Mouse (Mus musculus) CH12.LX (cell line): ENCODE data around the gene Apeh. TPM values are rescaled to one million over a fixed set of nuclear protein-coding genes. Genes with fewer than 3 reads are reported as not detected.

Source experiments
- DNase-seq: peaks from one replicate; pipeline ENCODE4 v3.0.0-alpha.2; 2013; ENCODE audit errors: extremely low read depth
- H3K27ac ChIP-seq: 2 replicates; pipeline ENCODE4 v1.5.1; 2012; ENCODE audit warnings: low read depth, mild to moderate bottlenecking, control low read depth, moderate library complexity; ENCODE audit not compliant: insufficient read depth
- H3K27me3 ChIP-seq: replicated peaks from 2 replicates; pipeline ENCODE3; 2012; ENCODE audit warnings: inconsistent platforms
- H3K36me3 ChIP-seq, 2 experiments: replicated peaks in 1 of 2; 2 replicates each; pipeline versions ENCODE3 to v1.6.1; 2012; ENCODE audit warnings: inconsistent platforms in 1 of 2, low read length in 1 of 2, mild to moderate bottlenecking in 1 of 2, mixed read lengths in 1 of 2, moderate library complexity in 1 of 2; ENCODE audit not compliant: control insufficient read depth in 1 of 2, insufficient read depth in 1 of 2
- H3K4me1 ChIP-seq, 2 experiments: 2 replicates each; pipeline ENCODE4 v1.6.1; 2012; ENCODE audit warnings: inconsistent platforms in 1 of 2, moderate library complexity in 1 of 2; ENCODE audit not compliant: insufficient read depth in 2 of 2, control insufficient read depth in 1 of 2
- H3K4me2 ChIP-seq: 2 replicates; pipeline ENCODE4 v1.6.1; 2012; ENCODE audit warnings: low read depth, mild to moderate bottlenecking, control low read depth; ENCODE audit not compliant: poor library complexity, insufficient read depth, severe bottlenecking
- H3K4me3 ChIP-seq, 3 experiments: fragments of 150-350 bp in 1 of 3; sonication (generic) in 1 of 3; replicated peaks in 1 of 3; 2 replicates each; pipeline versions ENCODE3 to v1.5.1; 2011 to 2012; ENCODE audit warnings: low read depth in 2 of 3, low read length in 2 of 3, mild to moderate bottlenecking in 2 of 3, moderate library complexity in 2 of 3, control low read depth in 1 of 3, improper control_type of control experiment in 1 of 3, inconsistent platforms in 1 of 3, mixed read lengths in 1 of 3; ENCODE audit not compliant: poor library complexity in 1 of 3
- H3K79me2 ChIP-seq: replicated peaks from 2 replicates; pipeline ENCODE4 v1.6.1; 2012; ENCODE audit warnings: mild to moderate bottlenecking, moderate library complexity; ENCODE audit not compliant: control insufficient read depth, poor library complexity, insufficient read depth, severe bottlenecking; ENCODE audit errors: extremely low read depth
- H3K9ac ChIP-seq: 2 replicates; pipeline ENCODE4 v1.6.1; 2012; ENCODE audit warnings: low read depth, mild to moderate bottlenecking, control low read depth, moderate library complexity; ENCODE audit not compliant: insufficient read depth
- H3K9me3 ChIP-seq: replicated peaks from 2 replicates; pipeline ENCODE3; 2012; ENCODE audit warnings: low read length, inconsistent platforms, mixed read lengths
- BHLHE40 ChIP-seq: IDR thresholded peaks from 2 replicates; pipeline ENCODE4 v1.6.1; 2011; ENCODE audit warnings: mild to moderate bottlenecking, low read depth, low read length, improper control_type of control experiment
- CHD1 ChIP-seq: IDR thresholded peaks from 2 replicates; pipeline ENCODE4 v1.6.1; 2012; ENCODE audit warnings: low read depth, low read length, improper control_type of control experiment, inconsistent platforms
- CHD2 ChIP-seq: IDR thresholded peaks from 2 replicates; pipeline ENCODE4 v1.6.1; 2011; ENCODE audit warnings: low read length, improper control_type of control experiment
- CTCF ChIP-seq, 2 experiments: IDR thresholded peaks in 1 of 2; conservative IDR thresholded peaks in 1 of 2; 2 replicates each; pipeline ENCODE4 v1.5.1; 2011 to 2012; ENCODE audit warnings: low read depth in 2 of 2, low read length in 2 of 2, improper control_type of control experiment in 1 of 2, inconsistent platforms in 1 of 2, mild to moderate bottlenecking in 1 of 2, moderate library complexity in 1 of 2
- E2F4 ChIP-seq: IDR thresholded peaks from 2 replicates; pipeline ENCODE4 v1.6.1; 2011; ENCODE audit warnings: low read depth, low read length, improper control_type of control experiment; ENCODE audit not compliant: insufficient replicate concordance
- ELF1 ChIP-seq: IDR thresholded peaks from 2 replicates; pipeline ENCODE4 v1.6.1; 2014; ENCODE audit warnings: low read depth, mild to moderate bottlenecking, inconsistent platforms, low read length, improper control_type of control experiment
- EP300 ChIP-seq: IDR thresholded peaks from 2 replicates; pipeline ENCODE4 v1.6.1; 2011; ENCODE audit warnings: low read length, improper control_type of control experiment
- ETS1 ChIP-seq: conservative IDR thresholded peaks from 2 replicates; pipeline ENCODE4 v1.6.1; 2012; ENCODE audit warnings: low read depth, mild to moderate bottlenecking, inconsistent platforms, low read length, improper control_type of control experiment, moderate library complexity
- GABPA ChIP-seq: IDR thresholded peaks from 2 replicates; pipeline ENCODE4 v1.6.1; 2012; ENCODE audit warnings: low read depth, low read length, improper control_type of control experiment, inconsistent platforms; ENCODE audit not compliant: insufficient replicate concordance
- HCFC1 ChIP-seq: IDR thresholded peaks from 2 replicates; pipeline ENCODE4 v1.6.1; 2012; ENCODE audit warnings: low read depth, mild to moderate bottlenecking, inconsistent platforms, low read length, improper control_type of control experiment
- IRF4 ChIP-seq: IDR thresholded peaks from 2 replicates; pipeline ENCODE4 v1.6.1; 2014; ENCODE audit warnings: low read depth, mild to moderate bottlenecking, inconsistent platforms, low read length, improper control_type of control experiment
- JUN ChIP-seq: IDR thresholded peaks from 2 replicates; pipeline ENCODE4 v1.6.1; 2011; ENCODE audit warnings: low read depth, mild to moderate bottlenecking, low read length, improper control_type of control experiment, moderate library complexity; ENCODE audit not compliant: insufficient read depth
- JUND ChIP-seq: conservative IDR thresholded peaks from 2 replicates; pipeline ENCODE4 v1.6.1; 2011; ENCODE audit warnings: low read depth, low read length, improper control_type of control experiment
- KAT2A ChIP-seq: IDR thresholded peaks from 2 replicates; pipeline ENCODE4 v1.6.1; 2012; ENCODE audit warnings: low read length, improper control_type of control experiment, inconsistent platforms; ENCODE audit not compliant: insufficient replicate concordance
- MAFK ChIP-seq: IDR thresholded peaks from 2 replicates; pipeline ENCODE4 v1.6.1; 2011; ENCODE audit warnings: low read length, improper control_type of control experiment; ENCODE audit not compliant: insufficient replicate concordance
- MAX ChIP-seq: IDR thresholded peaks from 2 replicates; pipeline ENCODE4 v1.6.1; 2011; ENCODE audit warnings: low read length, improper control_type of control experiment
- MAZ ChIP-seq: IDR thresholded peaks from 2 replicates; pipeline ENCODE4 v1.6.1; 2012; ENCODE audit warnings: low read depth, mild to moderate bottlenecking, inconsistent platforms, low read length, improper control_type of control experiment, moderate library complexity
- MEF2A ChIP-seq: IDR thresholded peaks from 2 replicates; pipeline ENCODE4 v1.6.1; 2014; ENCODE audit warnings: low read depth, mild to moderate bottlenecking, inconsistent platforms, low read length, improper control_type of control experiment, borderline replicate concordance
- MXI1 ChIP-seq: IDR thresholded peaks from 2 replicates; pipeline ENCODE4 v1.6.1; 2011; ENCODE audit warnings: mild to moderate bottlenecking, low read depth, low read length, improper control_type of control experiment
- MYC ChIP-seq: IDR thresholded peaks from 2 replicates; pipeline ENCODE4 v1.6.1; 2011; ENCODE audit warnings: low read depth, mild to moderate bottlenecking, improper control_type of control experiment, low read length
- NELFE ChIP-seq: IDR thresholded peaks from 2 replicates; pipeline ENCODE4 v1.6.1; 2011; ENCODE audit warnings: low read depth, low read length, improper control_type of control experiment
- NRF1 ChIP-seq: IDR thresholded peaks from 2 replicates; pipeline ENCODE4 v1.6.1; 2014; ENCODE audit warnings: low read depth, mild to moderate bottlenecking, inconsistent platforms, low read length, improper control_type of control experiment, moderate library complexity
- PAX5 ChIP-seq: IDR thresholded peaks from 2 replicates; pipeline ENCODE4 v1.6.1; 2012; ENCODE audit warnings: low read length, inconsistent platforms, mixed read lengths
- POLR2A ChIP-seq: IDR thresholded peaks from 2 replicates; pipeline ENCODE4 v1.6.1; 2011; ENCODE audit warnings: low read depth, mild to moderate bottlenecking, improper control_type of control experiment, low read length
- POLR2AphosphoS2 ChIP-seq: IDR thresholded peaks from 2 replicates; pipeline ENCODE4 v1.6.1; 2011; ENCODE audit warnings: low read depth, low read length, improper control_type of control experiment
- RAD21 ChIP-seq: IDR thresholded peaks from 2 replicates; pipeline ENCODE4 v1.6.1; 2011; ENCODE audit warnings: low read depth, mild to moderate bottlenecking, low read length, improper control_type of control experiment, moderate library complexity
- RCOR1 ChIP-seq: conservative IDR thresholded peaks from 2 replicates; pipeline ENCODE4 v1.6.1; 2012; ENCODE audit warnings: low read depth, mild to moderate bottlenecking, inconsistent platforms, low read length, improper control_type of control experiment
- SIN3A ChIP-seq: IDR thresholded peaks from 2 replicates; pipeline ENCODE4 v1.6.1; 2012; ENCODE audit warnings: low read length, improper control_type of control experiment, inconsistent platforms
- SMC3 ChIP-seq: IDR thresholded peaks from 2 replicates; pipeline ENCODE4 v1.6.1; 2011; ENCODE audit warnings: low read depth, low read length, improper control_type of control experiment
- TBP ChIP-seq: conservative IDR thresholded peaks from 2 replicates; pipeline ENCODE4 v1.6.1; 2011; ENCODE audit warnings: low read depth, low read length, improper control_type of control experiment
- TCF12 ChIP-seq: IDR thresholded peaks from 2 replicates; pipeline ENCODE4 v1.6.1; 2014; ENCODE audit warnings: low read depth, mild to moderate bottlenecking, inconsistent platforms, low read length, improper control_type of control experiment
- UBTF ChIP-seq: IDR thresholded peaks from 2 replicates; pipeline ENCODE4 v1.6.1; 2012; ENCODE audit warnings: low read depth, mild to moderate bottlenecking, inconsistent platforms, low read length, improper control_type of control experiment, moderate library complexity
- USF1 ChIP-seq: IDR thresholded peaks from 2 replicates; pipeline ENCODE4 v1.6.1; 2014; ENCODE audit warnings: low read depth, mild to moderate bottlenecking, inconsistent platforms, low read length, improper control_type of control experiment
- USF2 ChIP-seq: conservative IDR thresholded peaks from 2 replicates; pipeline ENCODE4 v1.6.1; 2011; ENCODE audit warnings: low read depth, low read length, improper control_type of control experiment
- ZC3H11A ChIP-seq: IDR thresholded peaks from 2 replicates; pipeline ENCODE4 v1.6.1; 2012; ENCODE audit warnings: low read depth, mild to moderate bottlenecking, inconsistent platforms, low read length, improper control_type of control experiment
- ZKSCAN1 ChIP-seq: IDR thresholded peaks from 2 replicates; pipeline ENCODE4 v1.6.1; 2012; ENCODE audit warnings: low read depth, inconsistent platforms, low read length, improper control_type of control experiment, borderline replicate concordance
- ZMIZ1 ChIP-seq: IDR thresholded peaks from 2 replicates; pipeline ENCODE4 v1.6.1; 2012; ENCODE audit warnings: low read depth, mild to moderate bottlenecking, inconsistent platforms, low read length, improper control_type of control experiment
- ZNF384 ChIP-seq: IDR thresholded peaks from 2 replicates; pipeline ENCODE4 v1.6.1; 2012; ENCODE audit warnings: low read depth, low read length, improper control_type of control experiment, inconsistent platforms
- dilution Hi-C: fragments of 300-500 bp; cut with MboI; formaldehyde crosslinking; loops from 2 replicates; pipeline ENCODE4 v1.14.3; 2020; ENCODE audit warnings: low sequenced_read_pairs; ENCODE audit not compliant: extremely low pct_unique_long_range_greater_than_20kb, extremely low pct_ligation_motif_present
- in situ Hi-C: fragments of 300-500 bp; cut with MboI; formaldehyde crosslinking; loops from 3 replicates; pipeline ENCODE4 v1.14.3; 2019; ENCODE audit warnings: low sequenced_read_pairs, low pct_ligation_motif_present, low pct_unique_long_range_greater_than_20kb, mixed read lengths
- polyA plus RNA-seq: library from polyadenylated mRNA; unstranded; fragments of >175 nt; gene quantifications from 2 replicates; pipeline ENCODE4 v1.2.1, GENCODE M21; 2012; ENCODE audit warnings: low read depth; ENCODE audit not compliant: insufficient read length
- total RNA-seq, 2 experiments: library from RNA; depleted of rRNA; stranded (reverse); fragments of 300-350 nt in 1 of 2; fragments of >200 nt in 1 of 2; gene quantifications; 2 replicates each; pipeline ENCODE4 v1.2.3; 2012 to 2014

Apeh gene
- total and polyA plus RNA-seq, 3 experiments: 36.2 to 69.5 (median 53.2) TPM

- Histone ChIP-seq H3K9ac (peak overlapping the region; percentile 57), H3K4me1 (peaks cover 11 to 47% of the 10 kb centered on the region in 2 experiments), H3K4me2 (peak overlapping the region; percentile 76), H3K27me3 (no peaks in the 10 kb centered on the region), H3K27ac (peak overlapping the region; percentile 51), H3K4me3 (peak overlapping the region; percentile 68 to 80 (median 79)), H3K79me2 (peaks cover 5% of the 10 kb centered on the region), H3K36me3 (peaks cover 16 to 66% of the 10 kb centered on the region in 2 experiments), H3K9me3 (no peaks in the 10 kb centered on the region)
- in situ Hi-C loops: loop anchor here (10.0 kb wide), 1 partner anchor 180 kb away; no protein-coding TSS in a partner anchor
- TF ChIP-seq MAZ (peak; percentile 83), GABPA (no peak), CTCF (conservative IDR thresholded peaks at IDR 0.05 in 1 of 2, IDR thresholded peaks at IDR 0.05 in 1 of 2; ENCODE audit: low read depth in 2 of 2, low read length in 2 of 2) (no peak), JUN (no peak), EP300 (peak; percentile 52; the same call in 1 of the 2 replicates), NELFE (peak; percentile 72), KAT2A (0 out of 2 replicates have a peak, but pooled peaks have one; percentile 59), JUND (no peak), E2F4 (no peak), RCOR1 (peak; percentile 81), ELF1 (peak; percentile 96), TCF12 (peak; percentile 93), ZNF384 (no peak), MEF2A (peak; percentile 46; the same call in 1 of the 2 replicates), RAD21 (no peak; the same call in 1 of the 2 replicates), USF2 (no peak), ETS1 (peak; percentile 76), POLR2A (peak; percentile 79), SIN3A (peak; percentile 98), MXI1 (peak; percentile 99), UBTF (peak; percentile 94; the same call in 1 of the 2 replicates), PAX5 (no peak), TBP (no peak), MAFK (no peak), MYC (peak; percentile 99), CHD1 (0 out of 2 replicates have a peak, but pooled peaks have one; percentile 37), MAX (peak; percentile 99), NRF1 (no peak), ZC3H11A (no peak), USF1 (peak; percentile 26; the same call in 1 of the 2 replicates), HCFC1 (peak; percentile 69), ZMIZ1 (peak; percentile 81), IRF4 (peak; percentile 77; the same call in 1 of the 2 replicates), SMC3 (no peak), BHLHE40 (peak; percentile 96), POLR2AphosphoS2 (no peak; the same call in 1 of the 2 replicates), ZKSCAN1 (no peak), CHD2 (peak; percentile 92)
- dilution Hi-C loops: no loop called here
- DNase-seq: peak; percentile 88
Observed at GRCm38 (mm10) chr9:108104766-108105548, 10.6 kb upstream of the Apeh start.
